Mouse (Mus musculus) thymus, adult 2 months (tissue): ENCODE results near the gene Clmn.

Source experiments
- CTCF ChIP-seq: fragments of 200-500 bp; IDR thresholded peaks from 2 replicates; pipeline ENCODE4 v1.5.1; 2012; ENCODE audit warnings: mild to moderate bottlenecking, control low read depth, low read length, moderate library complexity, borderline replicate concordance; ENCODE audit not compliant: control insufficient read depth, poor library complexity, insufficient read depth; ENCODE audit errors: extremely low read depth
- POLR2A ChIP-seq: fragments of 200-500 bp; IDR thresholded peaks from 2 replicates; pipeline ENCODE4 v1.6.1; 2012; ENCODE audit warnings: mild to moderate bottlenecking, low read length, control low read depth, moderate library complexity; ENCODE audit not compliant: control insufficient read depth, poor library complexity, insufficient read depth; ENCODE audit errors: extremely low read depth

DNA sequence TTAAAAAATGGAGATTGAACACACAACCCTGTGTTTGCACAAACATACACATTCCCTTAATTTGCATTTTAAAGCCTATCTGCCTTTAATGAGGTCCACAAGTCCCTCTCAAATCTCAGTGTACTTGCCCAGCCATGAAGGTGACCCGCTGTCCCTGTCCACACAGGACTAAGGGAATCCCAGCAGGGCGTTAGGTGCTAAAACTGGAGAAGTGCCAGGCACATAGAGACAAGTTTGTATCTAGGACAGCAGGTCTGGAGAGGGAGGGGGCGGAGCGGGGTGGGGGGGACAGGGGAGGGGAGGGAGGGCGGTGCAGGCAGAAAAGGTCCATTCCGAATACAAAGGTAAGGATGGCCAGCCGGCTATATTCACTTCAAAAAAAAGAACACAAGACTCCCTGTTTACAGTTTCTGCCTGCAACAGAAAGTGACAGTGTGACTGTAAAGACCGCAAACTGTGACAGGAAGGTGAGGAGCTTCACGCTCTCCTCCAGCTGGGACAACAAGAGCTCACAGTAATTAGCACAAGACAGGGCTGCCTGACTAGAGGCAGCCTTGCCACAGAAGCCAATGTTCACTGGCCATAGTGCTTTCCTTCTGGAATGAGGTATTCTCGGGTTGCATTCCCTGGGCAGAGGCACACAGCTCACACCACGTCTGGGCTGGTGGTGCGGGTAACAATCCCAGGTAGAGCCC is 47.6 kb downstream of the Clmn start:
- TF ChIP-seq CTCF (no peak), POLR2A (no peak)
